Mouse (Mus musculus): ENCODE results near the gene Dhps.

- no peak for TF ChIP-seq CTCF (IDR thresholded peaks at IDR 0.05; ENCODE audit: borderline replicate concordance, insufficient read depth, low read depth, low read length)
- TF ChIP-seq POLR2A (IDR thresholded peaks at IDR 0.05; ENCODE audit: borderline replicate concordance, insufficient read depth, low read length) = no peak
Measured at GRCm38 (mm10) chr8:85043619-85044018, 27.9 kb upstream of the Dhps start.

All from cerebellum, adult 2 months (tissue).